Mouse (Mus musculus): Measurements from ENCODE around the gene Hoxd13. TPM values are rescaled to one million over a fixed set of nuclear protein-coding genes. Genes with fewer than 3 reads are reported as not detected.

Hoxd13 gene
- polyA plus RNA-seq, 2 experiments from 2014 or later, result not detected

- ATAC-seq, result no peak
Measured at GRCm38 (mm10) chr2:74680561-74681398, 12.7 kb downstream of the Hoxd13 start.

GRCm38 (mm10) chr2:74681594-74682531 is 13.8 kb downstream of the Hoxd13 start:
- no peak for ATAC-seq

GRCm38 (mm10) chr2:74682796-74683195 is 14.7 kb downstream of the Hoxd13 start:
- no peak for ATAC-seq

GRCm38 (mm10) chr2:74683471-74683951 is 15.4 kb downstream of the Hoxd13 start:
- no peak for ATAC-seq

GRCm38 (mm10) chr2:74684106-74684505 is 16.0 kb downstream of the Hoxd13 start:
- no peak for ATAC-seq

GRCm38 (mm10) chr2:74685059-74685603 is 17.0 kb downstream of the Hoxd13 start:
- ATAC-seq, result no peak

- no peak for ATAC-seq
Measured at GRCm38 (mm10) chr2:74686301-74686987, 18.3 kb downstream of the Hoxd13 start.

GRCm38 (mm10) chr2:74686988-74687697 is 19.0 kb downstream of the Hoxd13 start:
- ATAC-seq, result no peak

- no peak for ATAC-seq
Measured at GRCm38 (mm10) chr2:74687698-74688555, 19.8 kb downstream of the Hoxd13 start.

- no peak for ATAC-seq
Measured at GRCm38 (mm10) chr2:74688795-74689573, 20.9 kb downstream of the Hoxd13 start.

GRCm38 (mm10) chr2:74689574-74690337 is 21.6 kb downstream of the Hoxd13 start:
- ATAC-seq, result no peak

GRCm38 (mm10) chr2:74690338-74690716 is 22.2 kb downstream of the Hoxd13 start:
- ATAC-seq, result no peak

GRCm38 (mm10) chr2:74691022-74691951 is 23.2 kb downstream of the Hoxd13 start, which contains the start of gene Hoxd10:
Gene Hoxd10 (plus strand): TSS chr2:74691924.
- ATAC-seq, result no peak

- ATAC-seq, result no peak
Measured at GRCm38 (mm10) chr2:74691995-74692807, 24.1 kb downstream of the Hoxd13 start.

- ATAC-seq, result no peak
Measured at GRCm38 (mm10) chr2:74692808-74693431, 24.8 kb downstream of the Hoxd13 start.

GRCm38 (mm10) chr2:74693432-74693827 is 25.3 kb downstream of the Hoxd13 start:
- ATAC-seq, result no peak
